Mouse (Mus musculus) bone marrow macrophage, adult 2 months (primary cell): ENCODE data around the gene Rtn1.

Experiments used
- CTCF ChIP-seq: IDR thresholded peaks from 2 replicates; pipeline ENCODE4 v1.5.1; 2012; ENCODE audit warnings: low read depth, mild to moderate bottlenecking, low read length, moderate library complexity
- POLR2A ChIP-seq: IDR thresholded peaks from 2 replicates; pipeline ENCODE4 v1.6.1; 2012; ENCODE audit warnings: mild to moderate bottlenecking, low read depth, low read length, borderline replicate concordance

DNA sequence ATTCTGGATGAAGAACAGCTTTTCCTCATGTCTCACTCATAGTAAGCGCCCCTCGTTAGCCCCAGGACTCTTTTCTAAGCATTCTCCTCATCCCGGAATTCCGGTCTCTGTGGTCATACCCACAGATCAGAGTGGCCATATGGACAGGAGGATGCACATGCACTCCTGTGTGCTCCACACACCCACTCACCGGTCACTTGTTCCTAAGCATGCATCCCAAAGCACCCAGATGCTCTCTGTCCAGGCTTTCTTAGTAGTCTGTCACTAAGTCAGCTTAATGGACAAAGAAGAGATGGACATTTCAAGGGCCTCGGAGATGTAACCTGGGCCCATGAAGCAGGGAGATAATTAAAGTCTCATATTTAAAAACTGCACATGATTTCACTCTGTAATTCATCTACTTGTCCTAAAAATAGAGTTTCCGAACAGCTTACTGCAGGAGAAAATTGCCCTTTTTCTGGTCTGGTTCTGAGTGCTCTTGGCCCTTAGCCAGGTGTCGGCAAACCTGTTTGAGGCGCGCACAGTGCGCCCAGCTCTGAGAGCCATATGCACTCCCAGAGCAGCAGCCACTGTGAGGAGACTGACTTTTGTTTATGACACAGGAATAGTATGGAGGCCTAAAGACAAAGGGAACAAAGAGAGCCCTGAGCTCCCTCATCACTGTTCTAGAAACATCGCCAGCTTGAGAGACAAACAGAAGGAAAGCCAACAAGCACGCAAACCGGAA is 19.3 kb downstream of the Rtn1 start:
- TF ChIP-seq CTCF: no peak
- no peak for TF ChIP-seq POLR2A
